Mouse (Mus musculus) cortical plate, adult 2 months (tissue): ENCODE measurements around the gene Ptprg.

Experiments used
- CTCF ChIP-seq: fragments of 200-500 bp; IDR thresholded peaks from 2 replicates; pipeline ENCODE4 v1.5.1; 2011; ENCODE audit warnings: mild to moderate bottlenecking, control low read depth, low read length; ENCODE audit not compliant: insufficient read depth; ENCODE audit errors: extremely low read depth
- POLR2A ChIP-seq: fragments of 200-500 bp; IDR thresholded peaks from 2 replicates; pipeline ENCODE4 v1.6.1; 2011; ENCODE audit warnings: mild to moderate bottlenecking, low read length, control low read depth; ENCODE audit not compliant: insufficient read depth; ENCODE audit errors: extremely low read depth

DNA sequence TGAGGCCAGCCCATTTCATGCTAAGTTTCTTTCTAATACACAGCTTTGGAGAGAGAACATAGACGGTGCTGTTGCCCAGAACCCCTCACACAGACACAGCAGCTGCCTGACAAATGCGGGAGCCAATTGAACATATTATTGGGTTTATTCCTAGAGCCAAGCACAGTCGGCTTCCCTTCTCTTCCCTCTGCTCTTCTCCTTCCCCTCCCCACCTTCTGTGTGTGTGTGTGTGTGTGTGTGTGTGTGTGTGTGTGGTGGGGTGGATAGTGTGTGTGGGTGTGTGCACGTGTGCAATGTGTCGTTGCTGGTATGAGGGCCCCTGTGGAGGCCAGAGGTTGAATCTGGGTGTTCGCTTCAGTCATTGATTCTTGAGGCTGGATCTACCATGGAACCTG is 270.4 kb downstream of the Ptprg start:
- TF ChIP-seq POLR2A (no peak), CTCF (no peak)
